Mouse (Mus musculus) bone marrow, adult 2 months (tissue): ENCODE data around the gene Arhgap15.

Experiments used
- CTCF ChIP-seq: fragments of 200-500 bp; IDR thresholded peaks from 2 replicates; pipeline ENCODE4 v1.5.1; 2011; ENCODE audit warnings: low read length, control low read depth; ENCODE audit not compliant: control insufficient read depth, insufficient read depth
- POLR2A ChIP-seq: fragments of 200-500 bp; IDR thresholded peaks from 2 replicates; pipeline ENCODE4 v1.6.1; 2011; ENCODE audit warnings: low read depth, mild to moderate bottlenecking, control low read depth, low read length, borderline replicate concordance; ENCODE audit not compliant: control insufficient read depth

DNA sequence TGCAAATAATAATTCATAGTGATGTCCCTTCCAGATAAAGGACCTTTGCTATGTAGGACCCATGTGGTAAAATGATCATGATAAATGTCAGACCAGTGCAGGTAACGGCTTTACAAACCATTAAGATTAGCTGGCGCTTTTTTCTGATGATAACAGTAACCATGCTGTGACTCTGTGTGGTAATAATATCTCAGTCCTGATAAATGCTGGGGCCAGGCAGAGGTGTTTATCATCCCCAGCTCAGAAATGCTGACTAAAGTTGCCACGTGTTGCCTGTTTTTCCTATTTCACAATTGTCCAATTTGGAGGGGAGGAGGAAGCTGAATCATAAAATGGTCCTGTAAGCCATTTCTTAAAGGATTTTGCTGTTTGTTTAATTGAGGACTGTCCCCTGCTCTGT lies 564.9 kb downstream of the Arhgap15 start:
- no peak for TF ChIP-seq CTCF
- no peak for TF ChIP-seq POLR2A
